Mouse (Mus musculus) lung, embryonic 14.5 days (tissue): ENCODE measurements around the gene Snw1. TPM values are rescaled to one million over a fixed set of nuclear protein-coding genes. Genes with fewer than 3 reads are reported as not detected.

ENCODE experiments used
- ATAC-seq: fragments of 200-750 bp; cut with Nextera tagmentation; 2 replicates; pipeline ENCODE4 v1.8.0; 2017; ENCODE audit warnings: mild to moderate bottlenecking, moderate TSS enrichment, moderate library complexity; ENCODE audit not compliant: insufficient read depth
- DNase-seq: peaks from one replicate; pipeline ENCODE4 v3.0.0-alpha.2; 2015
- H3K27ac ChIP-seq: fragments of 300-500 bp; sonication (generic); 2 replicates; pipeline ENCODE4 v1.5.1; 2014; ENCODE audit warnings: low read depth, mild to moderate bottlenecking, moderate library complexity
- H3K27me3 ChIP-seq: fragments of 300-500 bp; sonication (generic); 2 replicates; pipeline ENCODE4 v1.6.1; 2014; ENCODE audit warnings: low read length, control low read depth; ENCODE audit not compliant: insufficient read depth
- H3K36me3 ChIP-seq: fragments of 300-500 bp; sonication (generic); 2 replicates; pipeline ENCODE4 v1.6.1; 2014; ENCODE audit warnings: control low read depth; ENCODE audit not compliant: insufficient read depth
- H3K4me1 ChIP-seq: fragments of 300-500 bp; sonication (generic); 2 replicates; pipeline ENCODE4 v1.6.1; 2014; ENCODE audit warnings: antibody characterized with exemption, control low read depth; ENCODE audit not compliant: insufficient read depth
- H3K4me2 ChIP-seq: fragments of 300-500 bp; sonication (generic); 2 replicates; pipeline ENCODE4 v1.6.1; 2014; ENCODE audit warnings: mild to moderate bottlenecking
- H3K4me3 ChIP-seq: fragments of 300-500 bp; sonication (generic); 2 replicates; pipeline ENCODE4 v1.5.1; 2014; ENCODE audit warnings: low read depth, low read length
- H3K9ac ChIP-seq: fragments of 300-500 bp; sonication (generic); 2 replicates; pipeline ENCODE4 v1.6.1; 2014
- H3K9me3 ChIP-seq: fragments of 300-500 bp; sonication (generic); 2 replicates; pipeline ENCODE4 v1.6.1; 2016; ENCODE audit warnings: low read depth, low read length, control low read depth
- CTCF ChIP-seq: IDR thresholded peaks from 2 replicates; pipeline ENCODE4 v1.5.1; 2016; ENCODE audit warnings: antibody characterized with exemption, low read depth
- WGBS: fragments of 180-500 bp; shearing (Covaris S2); extraction: QIAGEN DNeasy Blood & Tissue Kit; methylation state at CpG from one replicate; pipeline ENCODE4 v1.1.7; 2014; 5-methylcytosine and 5-hydroxymethylcytosine counted together
- polyA plus RNA-seq: library from polyadenylated mRNA; unstranded; fragments of >200 nt; fragmentation: Nextera tagmentation; extraction: Ambion mirVana; gene quantifications from 2 replicates; pipeline ENCODE4 v1.2.1, GENCODE M21; 2014

Gene Snw1
- polyA plus RNA-seq, 1 experiment from 2014 or later: 126 TPM

DNA sequence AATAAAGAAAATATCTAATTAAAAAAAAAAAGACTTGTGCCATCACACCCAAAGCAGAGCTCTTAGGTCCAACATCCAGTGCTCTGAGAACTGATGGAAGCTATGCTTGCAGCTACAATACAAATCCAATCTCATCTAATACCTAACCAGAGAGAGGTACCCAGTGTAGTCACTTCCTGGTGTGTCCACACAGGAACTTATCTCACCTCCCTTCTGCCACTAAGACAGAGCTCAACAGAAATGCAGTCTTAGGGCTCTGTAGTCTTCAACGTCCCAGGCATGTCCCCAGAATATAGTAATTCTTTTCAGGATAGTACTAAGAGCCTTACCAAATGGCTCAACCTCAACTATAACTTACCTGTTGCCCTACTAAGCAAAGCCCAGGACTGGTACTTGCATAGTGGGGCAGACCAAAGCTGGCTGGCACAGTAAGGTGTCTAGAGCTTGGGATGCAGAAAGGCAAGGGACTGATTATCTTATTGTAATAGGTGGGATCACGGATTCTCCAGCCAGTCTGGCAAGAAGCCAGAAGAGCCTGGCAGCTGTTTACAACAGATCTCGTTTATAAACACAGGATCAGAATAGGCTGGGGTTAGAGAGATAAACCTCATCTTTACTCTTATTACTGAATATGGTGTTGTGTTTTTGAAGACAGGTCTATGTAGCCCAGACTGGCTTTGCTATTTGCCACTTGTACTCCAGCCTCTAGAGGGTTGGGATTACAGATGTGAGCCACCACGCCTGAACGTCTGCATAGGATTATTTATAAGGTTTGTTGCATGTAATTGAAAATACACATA, 50.2 kb downstream of the Snw1 start:
- Histone ChIP-seq H3K4me3 (no peak overlapping the region), H3K4me1 (no peaks in the 10 kb centered on the region), H3K9me3 (no peaks in the 10 kb centered on the region), H3K27me3 (no peaks in the 10 kb centered on the region), H3K27ac (no peak overlapping the region), H3K9ac (no peak overlapping the region), H3K4me2 (no peak overlapping the region), H3K36me3 (peaks cover 36% of the 10 kb centered on the region)
- WGBS: 55% methylated on average over 5 of the region's 5 CpGs
- DNase-seq: peak; percentile 34
- TF ChIP-seq CTCF: no peak
- no peak for ATAC-seq

DNA sequence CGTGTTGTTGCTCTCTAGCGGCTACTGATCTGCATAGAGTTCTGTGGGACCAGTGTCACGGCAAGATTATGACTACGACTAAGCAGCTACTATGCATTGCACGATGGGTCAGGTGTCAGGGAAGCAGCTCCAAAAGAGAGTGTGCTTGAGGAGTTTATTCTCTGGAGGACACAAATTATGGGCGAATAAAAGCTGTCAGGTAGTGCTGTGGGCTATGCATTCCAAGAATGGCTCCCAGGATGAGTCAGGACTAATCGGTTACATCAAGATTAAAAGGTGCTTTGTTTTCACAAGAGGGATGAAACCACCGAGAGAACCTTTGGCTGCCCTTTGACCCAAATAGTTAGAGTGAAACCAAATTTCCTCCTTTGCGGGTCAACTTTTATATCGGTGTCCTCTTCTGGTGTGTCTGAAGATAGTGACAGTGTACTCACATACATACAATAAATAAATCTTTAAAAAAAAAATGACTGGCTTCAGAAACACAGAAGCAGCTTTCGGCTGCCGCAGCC, 52.0 kb downstream of the Snw1 start:
- Histone ChIP-seq H3K4me1 (no peaks in the 10 kb centered on the region), H3K4me3 (no peak overlapping the region), H3K4me2 (no peak overlapping the region), H3K27me3 (no peaks in the 10 kb centered on the region), H3K36me3 (peaks cover 21% of the 10 kb centered on the region), H3K9me3 (no peaks in the 10 kb centered on the region), H3K27ac (no peak overlapping the region), H3K9ac (no peak overlapping the region)
- WGBS: 56% methylated on average over 12 of the region's 12 CpGs
- no peak for ATAC-seq
- DNase-seq: no peak
- TF ChIP-seq CTCF: no peak

DNA sequence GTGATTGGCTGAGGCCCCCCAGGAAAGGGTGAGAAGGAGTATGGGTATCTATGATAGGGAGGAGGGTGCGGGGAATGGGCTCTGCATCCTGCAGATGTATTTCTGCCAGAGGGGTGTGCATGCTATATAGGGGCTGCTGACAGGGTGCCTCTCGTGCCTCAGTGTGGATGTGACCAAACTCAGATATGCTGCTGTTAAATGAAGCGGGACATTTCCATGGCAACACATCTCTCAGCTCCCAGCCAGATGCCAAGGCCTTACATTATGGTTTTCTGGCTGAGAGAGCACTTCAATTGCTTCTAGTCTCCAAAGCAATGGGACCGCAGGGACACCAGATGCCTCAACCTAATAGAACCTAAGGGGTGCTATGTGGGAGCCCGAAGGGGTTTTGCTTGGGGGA, 53.2 kb downstream of the Snw1 start:
- Histone ChIP-seq H3K4me2 (no peak overlapping the region), H3K27me3 (no peaks in the 10 kb centered on the region), H3K9ac (no peak overlapping the region), H3K4me3 (no peak overlapping the region), H3K4me1 (no peaks in the 10 kb centered on the region), H3K36me3 (peaks cover 12% of the 10 kb centered on the region), H3K9me3 (no peaks in the 10 kb centered on the region), H3K27ac (no peak overlapping the region)
- 68% methylated on average over 5 of the region's 5 CpGs for WGBS
- DNase-seq (no peak), ATAC-seq (no peak)
- no peak for TF ChIP-seq CTCF

DNA sequence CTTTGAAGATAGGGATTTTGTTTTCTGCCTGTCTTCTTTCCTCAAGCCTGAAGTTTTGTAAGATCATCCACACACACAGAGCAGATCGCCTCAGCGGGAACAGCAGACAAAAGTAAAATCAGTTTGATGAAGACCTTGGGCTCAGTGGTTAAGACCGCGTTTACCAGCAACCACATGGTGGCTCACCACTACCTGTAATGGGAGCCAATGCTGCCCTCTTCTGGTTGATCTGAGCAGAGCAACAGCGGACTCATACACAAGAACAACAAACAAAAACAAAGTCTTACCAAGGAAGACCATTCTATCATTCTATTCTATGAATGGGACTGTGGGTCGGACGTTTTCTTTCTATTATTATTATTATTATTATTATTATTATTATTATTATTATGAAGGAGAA, 55.4 kb downstream of the Snw1 start:
- WGBS: 36% methylated on average over 7 of the region's 7 CpGs
- Histone ChIP-seq H3K27me3 (no peaks in the 10 kb centered on the region), H3K4me2 (no peak overlapping the region), H3K4me3 (no peak overlapping the region), H3K4me1 (no peaks in the 10 kb centered on the region), H3K27ac (no peak overlapping the region), H3K36me3 (no peaks in the 10 kb centered on the region), H3K9me3 (no peaks in the 10 kb centered on the region), H3K9ac (no peak overlapping the region)
- ATAC-seq (no peak), DNase-seq (peak; percentile 83)
- TF ChIP-seq CTCF: peak; percentile 80

DNA sequence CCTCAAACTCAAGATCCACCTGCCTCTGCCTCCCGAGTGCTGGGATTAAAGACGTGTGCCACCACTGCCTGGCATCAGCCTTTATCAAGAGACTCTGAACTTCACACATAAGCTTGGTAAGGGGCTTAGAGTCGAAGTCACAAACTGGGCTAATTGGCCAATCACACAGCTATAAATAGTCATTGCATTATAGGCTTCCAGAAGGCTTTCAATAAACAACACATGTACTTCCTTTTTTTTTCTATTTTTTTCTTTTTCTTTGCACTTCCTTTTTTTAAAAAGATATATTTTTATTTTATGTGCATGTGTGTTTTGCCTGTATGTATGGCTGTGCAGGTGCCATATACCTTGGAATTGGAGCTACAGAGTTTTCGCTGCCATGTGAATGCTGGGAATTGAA, 56.7 kb downstream of the Snw1 start:
- Histone ChIP-seq H3K4me2 (no peak overlapping the region), H3K9ac (no peak overlapping the region), H3K9me3 (no peaks in the 10 kb centered on the region), H3K4me1 (no peaks in the 10 kb centered on the region), H3K4me3 (no peak overlapping the region), H3K36me3 (no peaks in the 10 kb centered on the region), H3K27ac (no peak overlapping the region), H3K27me3 (no peaks in the 10 kb centered on the region)
- DNase-seq (no peak), ATAC-seq (no peak)
- WGBS: 70% methylated on average over 4 of the region's 4 CpGs
- TF ChIP-seq CTCF: no peak

DNA sequence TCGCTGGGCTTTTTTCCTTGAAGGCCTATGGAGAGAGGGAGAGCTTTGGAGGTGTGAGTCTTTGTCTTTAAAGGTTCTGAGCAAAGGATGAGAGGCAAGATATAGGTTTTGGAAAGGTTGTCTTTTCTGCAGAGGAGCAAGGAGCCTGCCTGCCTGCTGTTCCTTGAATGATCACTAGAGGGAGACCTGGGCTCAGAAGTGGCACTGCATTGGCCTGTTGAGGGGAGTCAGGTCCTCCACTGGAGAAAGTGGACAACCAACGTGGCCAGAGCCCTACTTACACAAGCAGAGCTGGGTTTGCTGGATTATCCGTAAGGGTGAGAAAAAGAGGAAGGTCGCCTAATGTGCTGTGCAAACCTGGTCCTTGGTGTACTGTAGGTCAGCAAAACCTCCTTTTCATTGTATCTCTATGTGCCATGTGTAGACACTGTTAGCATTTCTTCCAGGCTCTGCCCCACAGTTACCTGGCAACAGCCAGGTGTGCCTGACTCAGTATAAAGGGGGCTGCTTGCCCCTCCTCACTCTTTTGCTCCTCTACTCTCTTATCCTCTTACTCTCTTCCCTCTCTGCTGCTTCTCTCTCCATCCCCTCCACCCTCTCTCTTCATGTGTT, 58.8 kb downstream of the Snw1 start:
- Histone ChIP-seq H3K27ac (no peak overlapping the region), H3K9ac (no peak overlapping the region), H3K4me3 (no peak overlapping the region), H3K9me3 (no peaks in the 10 kb centered on the region), H3K4me1 (no peaks in the 10 kb centered on the region), H3K36me3 (no peaks in the 10 kb centered on the region), H3K27me3 (no peaks in the 10 kb centered on the region), H3K4me2 (no peak overlapping the region)
- TF ChIP-seq CTCF: peak; percentile 91
- DNase-seq: peak; percentile 82
- WGBS: 20% methylated on average over 4 of the region's 4 CpGs
- ATAC-seq: peak; percentile 55; the same call in 1 of the 2 replicates

DNA sequence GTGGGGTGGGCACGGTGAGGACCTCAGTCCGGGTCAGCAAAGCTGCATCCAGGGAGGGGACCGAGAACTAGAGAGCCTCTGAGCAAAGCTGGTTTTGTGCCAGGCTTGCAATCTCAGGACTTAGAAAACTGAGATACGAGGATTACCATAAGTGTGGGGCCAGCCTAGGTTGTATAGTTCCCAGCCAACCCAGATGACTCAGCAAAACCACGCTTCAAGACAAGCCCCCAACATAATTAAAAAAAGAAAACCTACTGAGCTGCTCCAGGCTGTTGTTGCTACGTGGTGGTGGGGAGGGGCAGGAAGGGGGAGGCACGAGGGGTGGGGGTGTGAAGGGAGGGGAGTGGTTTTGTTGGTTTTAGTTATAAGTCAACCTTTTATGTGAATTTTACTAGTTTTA, 61.1 kb downstream of the Snw1 start:
- ATAC-seq (no peak), DNase-seq (no peak)
- 33% methylated on average over 7 of the region's 7 CpGs for WGBS
- H3K4me2 ChIP-seq: no peak overlapping the region
- no peaks in the 10 kb centered on the region for H3K9me3 ChIP-seq
- no peak for TF ChIP-seq CTCF
- no peaks in the 10 kb centered on the region for H3K36me3 ChIP-seq
- H3K4me3 ChIP-seq: no peak overlapping the region
- H3K27me3 ChIP-seq: no peaks in the 10 kb centered on the region
- 0 out of 2 replicates have a peak, but pooled peaks cover 5% of the 10 kb centered on the region for H3K4me1 ChIP-seq
- no peak overlapping the region for H3K9ac ChIP-seq
- no peak overlapping the region for H3K27ac ChIP-seq
